Mouse (Mus musculus) hindbrain, postnatal 0 days (tissue): ENCODE results near the gene Nipsnap2. TPM values are rescaled to one million over a fixed set of nuclear protein-coding genes. Genes with fewer than 3 reads are reported as not detected.
"Not testable (repeated sequence)": the region's sequence is repeated elsewhere in the genome, so short reads cannot be mapped to it uniquely, and the experiment has no call there.

ENCODE experiments used
- ATAC-seq: fragments of 200-750 bp; cut with Nextera tagmentation; 2 replicates; pipeline ENCODE4 v1.8.0; 2017; ENCODE audit warnings: mild to moderate bottlenecking, moderate TSS enrichment, moderate library complexity
- DNase-seq: peaks from one replicate; pipeline ENCODE4 v3.0.0-alpha.2; 2015; ENCODE audit warnings: low spot score
- H3K27ac ChIP-seq: fragments of 300-500 bp; sonication (generic); 2 replicates; pipeline ENCODE4 v1.5.1; 2014; ENCODE audit warnings: mild to moderate bottlenecking
- H3K27me3 ChIP-seq: fragments of 300-500 bp; sonication (generic); 2 replicates; pipeline ENCODE4 v1.6.1; 2014; ENCODE audit warnings: low read length, mixed read lengths; ENCODE audit not compliant: insufficient read depth
- H3K36me3 ChIP-seq: fragments of 300-500 bp; sonication (generic); 2 replicates; pipeline ENCODE4 v1.6.1; 2014; ENCODE audit warnings: low read length, mixed read lengths; ENCODE audit not compliant: insufficient read depth
- H3K4me1 ChIP-seq: fragments of 300-500 bp; sonication (generic); 2 replicates; pipeline ENCODE4 v1.6.1; 2014; ENCODE audit warnings: antibody characterized with exemption, low read length, mixed read lengths; ENCODE audit not compliant: insufficient read depth
- H3K4me2 ChIP-seq: fragments of 300-500 bp; sonication (generic); 2 replicates; pipeline ENCODE4 v1.6.1; 2014; ENCODE audit warnings: low read depth, mild to moderate bottlenecking, low read length, moderate library complexity, mixed read lengths
- H3K4me3 ChIP-seq: fragments of 300-500 bp; sonication (generic); 2 replicates; pipeline ENCODE4 v1.5.1; 2014; ENCODE audit warnings: low read length
- H3K9ac ChIP-seq: fragments of 300-500 bp; sonication (generic); replicated peaks from 2 replicates; pipeline ENCODE4 v1.6.1; 2014; ENCODE audit warnings: mild to moderate bottlenecking, low read length, moderate library complexity, mixed read lengths
- H3K9me3 ChIP-seq: fragments of 300-500 bp; sonication (generic); 2 replicates; pipeline ENCODE4 v1.6.1; 2016; ENCODE audit warnings: low read length, mixed read lengths
- CTCF ChIP-seq: IDR thresholded peaks from 2 replicates; pipeline ENCODE4 v1.5.1; 2016; ENCODE audit warnings: antibody characterized with exemption, control low read depth, low read depth
- WGBS: fragments of 180-500 bp; shearing (Covaris S2); extraction: QIAGEN DNeasy Blood & Tissue Kit; methylation state at CpG from one replicate; pipeline ENCODE4 v1.1.7; 2014; 5-methylcytosine and 5-hydroxymethylcytosine counted together
- polyA plus RNA-seq: library from polyadenylated mRNA; unstranded; fragments of >200 nt; fragmentation: Nextera tagmentation; extraction: Ambion mirVana; gene quantifications from 2 replicates; pipeline ENCODE4 v1.2.1, GENCODE M21; 2015
- total RNA-seq: library from RNA; depleted of rRNA; stranded (reverse); fragments of >200 nt; gene quantifications from 2 replicates; pipeline ENCODE4 v1.2.3, GENCODE M21; 2014; rRNA removed

The Nipsnap2 gene
- 72.3 and 75.7 TPM in 2 replicates for total RNA-seq
- 115 and 125 TPM in 2 replicates for polyA plus RNA-seq

DNA sequence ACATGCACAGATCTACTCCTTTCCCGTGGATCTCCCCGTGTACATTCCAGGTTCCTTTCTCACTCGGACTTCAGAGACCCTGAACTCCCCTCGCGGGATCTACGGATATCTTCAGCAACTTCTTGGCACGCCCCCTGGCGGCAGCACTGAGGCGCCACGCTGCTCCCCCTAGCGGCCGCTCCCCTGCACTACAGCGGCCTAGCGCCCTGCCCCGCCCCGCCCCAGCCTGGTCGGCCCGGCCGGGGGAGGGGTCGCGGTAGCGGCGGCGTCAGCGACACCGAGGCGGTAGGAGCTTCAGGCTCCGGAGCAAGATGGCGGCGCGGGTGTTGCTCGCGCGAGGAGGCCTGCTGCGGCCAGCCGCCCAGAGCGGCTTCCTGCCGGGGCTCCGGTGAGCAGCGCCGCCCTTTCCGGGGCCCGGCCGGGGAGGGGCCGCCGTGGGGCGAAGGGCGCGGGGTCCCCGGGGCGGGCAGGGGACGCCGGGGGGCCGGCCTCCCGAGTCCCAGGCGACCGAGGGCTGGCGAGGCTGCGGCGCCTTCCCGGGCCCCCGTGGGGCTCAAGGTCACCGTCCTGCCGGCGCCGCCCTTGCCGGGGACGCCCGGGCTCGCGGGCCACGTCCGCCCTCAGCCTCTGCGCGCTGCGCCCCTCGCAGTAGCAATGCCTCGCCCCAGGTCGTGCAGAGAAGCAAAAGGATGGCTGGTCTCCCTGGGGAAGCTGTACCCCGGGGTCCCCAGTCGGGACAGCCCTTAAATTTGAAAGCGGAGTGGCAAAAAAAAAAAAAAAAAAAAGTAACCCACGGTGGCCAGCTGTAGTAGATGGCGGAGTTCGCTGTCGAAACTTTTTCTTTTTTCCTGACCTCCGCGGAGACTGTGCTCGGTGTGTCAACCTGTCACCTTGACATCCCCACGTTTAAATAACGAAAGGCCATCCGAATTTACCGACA is at the start of gene Nipsnap2:
Gene Nipsnap2, plus strand, starts transcription at position 230 of the 940 bp plus-strand sequence.
- Histone ChIP-seq H3K27me3 (no peaks in the 10 kb centered on the region), H3K4me1 (peaks cover 16% of the 10 kb centered on the region), H3K36me3 (no peaks in the 10 kb centered on the region), H3K9ac (peak within 1 kb of the TSS; percentile 98), H3K4me3 (peak within 1 kb of the TSS; percentile 88), H3K27ac (peak within 1 kb of the TSS; percentile 97), H3K4me2 (peak within 1 kb of the TSS; percentile 55), H3K9me3 (no peaks in the 10 kb centered on the region)
- peak; percentile 97 for ATAC-seq
- peak; percentile 95 for TF ChIP-seq CTCF
- WGBS = under 1% methylated on average over 81 of the region's 93 CpGs
- peak; percentile 92 for DNase-seq

GRCm38 (mm10) chr5:129685141-129685540 is 39.7 kb upstream of the Nipsnap2 start:
- not testable (repeated sequence) for H3K9ac ChIP-seq, H3K4me1 ChIP-seq, ATAC-seq, H3K36me3 ChIP-seq, H3K4me2 ChIP-seq, H3K9me3 ChIP-seq, H3K27me3 ChIP-seq, DNase-seq, H3K4me3 ChIP-seq, H3K27ac ChIP-seq
- WGBS = 97% methylated on average over 5 of the region's 5 CpGs

DNA sequence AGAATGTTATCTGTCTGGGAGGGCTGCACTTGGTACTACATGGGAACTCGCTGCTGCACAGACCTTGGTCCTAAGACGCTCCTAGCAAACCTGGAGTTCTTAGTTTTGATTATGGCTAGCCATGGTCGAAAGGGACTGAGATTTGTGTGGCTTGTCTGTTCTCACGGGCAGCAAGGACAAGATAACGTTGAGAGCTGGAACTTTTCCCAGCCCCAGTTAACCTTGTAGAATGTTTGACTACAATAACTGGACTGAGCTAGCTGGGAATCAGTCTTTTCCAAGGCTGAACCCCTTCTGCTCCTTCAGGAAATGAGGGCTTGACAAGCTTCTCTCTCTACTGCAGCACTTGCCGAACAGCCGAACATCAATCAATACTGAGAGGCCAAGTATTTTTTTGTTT is 37.2 kb upstream of the Nipsnap2 start:
- no peak overlapping the region for H3K27ac ChIP-seq
- no peak for ATAC-seq
- no peaks in the 10 kb centered on the region for H3K36me3 ChIP-seq
- no peaks in the 10 kb centered on the region for H3K4me1 ChIP-seq
- H3K27me3 ChIP-seq = no peaks in the 10 kb centered on the region
- no peak overlapping the region for H3K4me3 ChIP-seq
- H3K9me3 ChIP-seq = no peaks in the 10 kb centered on the region
- WGBS = 89% methylated on average over 7 of the region's 7 CpGs
- H3K4me2 ChIP-seq = no peak overlapping the region
- H3K9ac ChIP-seq = no peak overlapping the region
- TF ChIP-seq CTCF = no peak
- no peak for DNase-seq

- WGBS = 88% methylated on average over 3 of the region's 3 CpGs
- no peak overlapping the region for H3K4me2 ChIP-seq
Observed at GRCm38 (mm10) chr5:129690528-129690927, 34.3 kb upstream of the Nipsnap2 start.

GRCm38 (mm10) chr5:129700506-129700905 is 24.4 kb upstream of the Nipsnap2 start:
- H3K4me1 ChIP-seq = no peaks in the 10 kb centered on the region
- ATAC-seq = no peak
- H3K9me3 ChIP-seq = no peaks in the 10 kb centered on the region
- H3K36me3 ChIP-seq = no peaks in the 10 kb centered on the region
- peak; percentile 3 for DNase-seq
- H3K4me2 ChIP-seq = no peak overlapping the region
- H3K27me3 ChIP-seq = peaks cover 10% of the 10 kb centered on the region; the same call in 1 of the 2 replicates
- no peak overlapping the region for H3K9ac ChIP-seq
- no peak overlapping the region for H3K27ac ChIP-seq
- 28% methylated on average over 2 of the region's 2 CpGs for WGBS
- no peak for TF ChIP-seq CTCF
- H3K4me3 ChIP-seq = no peak overlapping the region

More at GRCm38 (mm10) chr5:129690528-129690927, 34.3 kb upstream of the Nipsnap2 start:
- Histone ChIP-seq H3K36me3 (no peaks in the 10 kb centered on the region), H3K27me3 (no peaks in the 10 kb centered on the region), H3K9ac (no peak overlapping the region), H3K9me3 (no peaks in the 10 kb centered on the region), H3K27ac (no peak overlapping the region), H3K4me1 (no peaks in the 10 kb centered on the region), H3K4me3 (no peak overlapping the region)
- TF ChIP-seq CTCF = no peak
- no peak for ATAC-seq
- DNase-seq = no peak

- no peaks in the 10 kb centered on the region for H3K9me3 ChIP-seq
- DNase-seq = no peak
- no peak for ATAC-seq
- no peak overlapping the region for H3K4me3 ChIP-seq
- 64% methylated on average over 1 of the region's 1 CpGs for WGBS
- H3K36me3 ChIP-seq = no peaks in the 10 kb centered on the region
- H3K27ac ChIP-seq = no peak overlapping the region
- TF ChIP-seq CTCF = no peak
- H3K27me3 ChIP-seq = peaks cover 10% of the 10 kb centered on the region; the same call in 1 of the 2 replicates
- H3K9ac ChIP-seq = no peak overlapping the region
- H3K4me1 ChIP-seq = no peaks in the 10 kb centered on the region
- no peak overlapping the region for H3K4me2 ChIP-seq
Observed at GRCm38 (mm10) chr5:129701706-129702105, 23.2 kb upstream of the Nipsnap2 start.

DNA sequence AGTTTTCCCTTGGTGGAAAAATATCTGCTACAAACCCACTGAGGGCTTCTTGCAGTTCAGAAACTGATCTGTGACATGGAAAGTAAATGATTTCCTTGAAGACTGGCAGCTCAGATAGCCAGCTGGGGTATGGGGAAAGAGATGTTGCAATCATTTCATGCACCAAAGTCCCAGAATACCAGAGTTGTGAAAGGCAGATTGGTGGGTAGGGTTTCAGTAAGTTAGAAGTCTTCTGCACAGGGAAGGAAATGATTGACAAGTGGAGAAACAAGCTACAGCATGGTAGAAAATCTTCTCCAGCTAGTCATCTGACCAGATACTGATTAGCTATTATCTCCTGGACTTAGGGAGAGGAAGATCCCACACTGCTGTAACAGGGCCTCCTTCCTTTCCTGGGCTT is 21.5 kb upstream of the Nipsnap2 start:
- Histone ChIP-seq H3K27ac (no peak overlapping the region), H3K36me3 (no peaks in the 10 kb centered on the region), H3K9me3 (no peaks in the 10 kb centered on the region), H3K4me1 (no peaks in the 10 kb centered on the region), H3K27me3 (peaks cover 10% of the 10 kb centered on the region; the same call in 1 of the 2 replicates), H3K4me3 (no peak overlapping the region), H3K9ac (no peak overlapping the region), H3K4me2 (no peak overlapping the region)
- no peak for ATAC-seq
- no peak for TF ChIP-seq CTCF
- no peak for DNase-seq
